Mouse (Mus musculus): Measurements from ENCODE around the gene Rpl23. TPM values are rescaled to one million over a fixed set of nuclear protein-coding genes. Genes with fewer than 3 reads are reported as not detected.

The Rpl23 gene
- total RNA-seq (2022), result 100 to 1,000 TPM; 753 to 943 (median 843) TPM

- peak; percentile 98 for DNase-seq
These were observed at the start of gene Rpl23 for GRCm38 (mm10) chr11:97781832-97782563. Gene Rpl23, minus strand, starts transcription at chr11:97782437.

GRCm38 (mm10) chr11:97832001-97832400, 49.8 kb upstream of the Rpl23 start:
- DNase-seq, result no peak

GRCm38 (mm10) chr11:97830501-97830900, 48.3 kb upstream of the Rpl23 start:
- DNase-seq, result no peak

- DNase-seq, result no peak
These were observed 47.8 kb upstream of the Rpl23 start for GRCm38 (mm10) chr11:97829913-97830476.

GRCm38 (mm10) chr11:97829365-97829764, 47.1 kb upstream of the Rpl23 start:
- no peak for DNase-seq

- DNase-seq, result no peak
These were observed 45.4 kb upstream of the Rpl23 start for GRCm38 (mm10) chr11:97827654-97828053.

- DNase-seq, result no peak
These were observed 44.2 kb upstream of the Rpl23 start for GRCm38 (mm10) chr11:97826414-97826813.

- DNase-seq, result no peak
These were observed 43.7 kb upstream of the Rpl23 start for GRCm38 (mm10) chr11:97825971-97826370.

- no peak for DNase-seq
These were observed 43.1 kb upstream of the Rpl23 start for GRCm38 (mm10) chr11:97825295-97825694.

- no peak for DNase-seq
These were observed 42.7 kb upstream of the Rpl23 start for GRCm38 (mm10) chr11:97824895-97825294.

GRCm38 (mm10) chr11:97824168-97824567, 41.9 kb upstream of the Rpl23 start:
- no peak for DNase-seq

GRCm38 (mm10) chr11:97822840-97823603, 40.8 kb upstream of the Rpl23 start:
- no peak for DNase-seq

GRCm38 (mm10) chr11:97821401-97822064, 39.3 kb upstream of the Rpl23 start:
- DNase-seq, result no peak

- DNase-seq, result peak; percentile 86
These were observed 38.6 kb upstream of the Rpl23 start for GRCm38 (mm10) chr11:97820840-97821239.

GRCm38 (mm10) chr11:97819923-97820322, 37.7 kb upstream of the Rpl23 start:
- no peak for DNase-seq

GRCm38 (mm10) chr11:97819102-97819501, 36.9 kb upstream of the Rpl23 start:
- no peak for DNase-seq

GRCm38 (mm10) chr11:97818571-97818970, 36.3 kb upstream of the Rpl23 start:
- DNase-seq, result no peak

GRCm38 (mm10) chr11:97818003-97818402, 35.8 kb upstream of the Rpl23 start:
- DNase-seq, result no peak

- no peak for DNase-seq
These were observed 35.1 kb upstream of the Rpl23 start for GRCm38 (mm10) chr11:97817379-97817778.

- no peak for DNase-seq
These were observed 34.7 kb upstream of the Rpl23 start for GRCm38 (mm10) chr11:97816916-97817315.

- DNase-seq, result no peak
These were observed 33.9 kb upstream of the Rpl23 start for GRCm38 (mm10) chr11:97816176-97816575.

GRCm38 (mm10) chr11:97815736-97816135, 33.5 kb upstream of the Rpl23 start:
- DNase-seq, result no peak
